Mouse (Mus musculus) cerebellum, adult 11-12 months (tissue): ENCODE results near the gene Etv2.

Experiments used
- DNase-seq: peaks from one replicate; pipeline ENCODE4 v3.0.0; 2022

The Etv2 gene

GRCm38 (mm10) chr7:30587842-30588667 lies 47.6 kb downstream of the Etv2 start:
- DNase-seq: no peak

GRCm38 (mm10) chr7:30586455-30587020 lies 49.1 kb downstream of the Etv2 start:
- peak; percentile 59 for DNase-seq

- peak; percentile 44 for DNase-seq
These were observed 50.5 kb downstream of the Etv2 start for GRCm38 (mm10) chr7:30585170-30585569.

- no peak for DNase-seq
These were observed 51.3 kb downstream of the Etv2 start for GRCm38 (mm10) chr7:30584339-30584738.
